Mouse (Mus musculus) midbrain, embryonic 15.5 days (tissue): ENCODE results near the gene Lingo1. TPM values are rescaled to one million over a fixed set of nuclear protein-coding genes. Genes with fewer than 3 reads are reported as not detected.

Experiments used
- ATAC-seq: fragments of 200-750 bp; cut with Nextera tagmentation; replicated peaks from 2 replicates; pipeline ENCODE4 v1.8.0; 2017; ENCODE audit warnings: moderate TSS enrichment
- H3K27ac ChIP-seq: fragments of 300-500 bp; sonication (generic); 2 replicates; pipeline ENCODE4 v1.5.1; 2015; ENCODE audit warnings: mild to moderate bottlenecking, inconsistent platforms
- H3K27me3 ChIP-seq: fragments of 300-500 bp; sonication (generic); replicated peaks from 2 replicates; pipeline ENCODE4 v1.6.1; 2015; ENCODE audit warnings: inconsistent platforms
- H3K36me3 ChIP-seq: fragments of 300-500 bp; sonication (generic); replicated peaks from 2 replicates; pipeline ENCODE4 v1.6.1; 2015; ENCODE audit warnings: inconsistent platforms
- H3K4me1 ChIP-seq: fragments of 300-500 bp; sonication (generic); 2 replicates; pipeline ENCODE4 v1.6.1; 2015; ENCODE audit warnings: inconsistent platforms
- H3K4me2 ChIP-seq: fragments of 300-500 bp; sonication (generic); 2 replicates; pipeline ENCODE4 v1.6.1; 2015; ENCODE audit warnings: inconsistent platforms, mild to moderate bottlenecking, moderate library complexity
- H3K4me3 ChIP-seq: fragments of 300-500 bp; sonication (generic); 2 replicates; pipeline ENCODE4 v1.5.1; 2015; ENCODE audit warnings: mild to moderate bottlenecking, inconsistent platforms
- H3K9ac ChIP-seq: fragments of 300-500 bp; sonication (generic); 2 replicates; pipeline ENCODE4 v1.6.1; 2015; ENCODE audit warnings: mild to moderate bottlenecking, inconsistent platforms
- H3K9me3 ChIP-seq: fragments of 300-500 bp; sonication (generic); 2 replicates; pipeline ENCODE4 v1.6.1; 2016; ENCODE audit warnings: inconsistent platforms
- WGBS: fragments of 180-500 bp; shearing (Covaris S2); methylation state at CpG from one replicate; pipeline ENCODE4 v1.1.7; 2015; ENCODE audit warnings: mixed read lengths; 5-methylcytosine and 5-hydroxymethylcytosine counted together
- polyA plus RNA-seq: library from polyadenylated mRNA; unstranded; fragments of >200 nt; fragmentation: Nextera tagmentation; extraction: Ambion mirVana; gene quantifications from 2 replicates; pipeline ENCODE4 v1.2.1, GENCODE M21; 2015

The Lingo1 gene
- polyA plus RNA-seq, 1 experiment from 2014 or later, result 83.1 TPM

DNA sequence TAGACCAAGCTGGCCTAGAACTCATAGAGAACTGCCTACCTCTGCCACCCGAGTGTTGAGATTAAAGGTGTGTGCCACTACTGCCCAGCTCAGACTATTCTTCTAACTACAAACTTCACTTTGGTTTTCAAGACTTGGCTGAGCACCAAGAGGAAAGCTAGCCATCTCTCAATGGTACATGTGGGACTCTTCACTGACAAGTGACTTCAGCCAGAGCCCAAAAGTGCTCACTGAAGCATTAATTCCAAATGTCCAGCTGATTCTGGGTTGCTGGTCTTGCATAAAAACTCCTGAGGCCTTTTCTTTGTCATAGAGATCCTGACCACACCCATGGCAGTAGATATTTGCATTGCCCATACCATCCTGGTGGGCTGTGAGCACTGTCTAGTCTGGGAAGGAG, 81.9 kb downstream of the Lingo1 start:
- no peak overlapping the region for H3K4me2 ChIP-seq

DNA sequence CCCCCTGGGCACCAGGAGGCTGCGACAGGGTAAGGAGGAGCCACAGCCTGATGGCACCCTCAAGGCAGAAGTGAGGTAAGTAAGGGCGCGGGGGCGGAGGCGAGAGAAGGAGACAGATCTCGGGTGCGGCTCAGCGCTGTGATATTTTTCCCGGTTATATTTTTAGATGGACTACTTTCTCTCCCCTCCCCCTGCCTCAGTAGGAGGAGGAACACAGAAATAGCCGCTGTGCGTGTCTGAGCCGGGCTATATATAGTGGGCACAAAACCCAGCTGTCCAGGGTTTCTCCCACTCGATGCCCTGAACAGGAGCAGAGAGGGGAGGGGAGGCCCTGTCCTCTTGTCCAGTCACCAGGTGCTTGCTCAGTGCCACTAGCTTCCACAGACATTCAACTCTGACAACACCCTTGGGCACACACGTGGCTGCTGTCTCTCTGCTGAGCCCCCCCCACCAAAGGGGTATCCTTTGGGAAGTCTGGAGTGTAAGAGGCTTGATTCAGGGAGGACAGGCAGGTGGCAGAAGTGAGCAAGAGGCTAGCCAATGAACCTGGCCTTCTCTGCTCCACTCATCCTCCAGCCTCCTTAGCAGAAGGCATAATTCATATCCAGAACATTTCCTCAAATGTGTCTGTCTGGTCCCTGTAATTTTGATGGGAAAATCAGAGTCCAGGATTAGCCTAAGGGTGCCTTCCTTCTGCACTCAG, 83.5 kb downstream of the Lingo1 start:
- WGBS, result 78% methylated on average over 14 of the region's 14 CpGs
- no peaks in the 10 kb centered on the region for H3K27me3 ChIP-seq
- no peak overlapping the region for H3K27ac ChIP-seq
- ATAC-seq, result 0 out of 2 replicates have a peak, but pooled peaks have one; percentile 25
- H3K4me3 ChIP-seq, result no peak overlapping the region
- H3K36me3 ChIP-seq, result no peaks in the 10 kb centered on the region
- no peaks in the 10 kb centered on the region for H3K9me3 ChIP-seq
- H3K4me2 ChIP-seq, result no peak overlapping the region
- no peaks in the 10 kb centered on the region for H3K4me1 ChIP-seq
- no peak overlapping the region for H3K9ac ChIP-seq

More for the DNA sequence above, 81.9 kb downstream of the Lingo1 start:
- Histone ChIP-seq H3K4me3 (no peak overlapping the region), H3K9ac (no peak overlapping the region), H3K4me1 (no peaks in the 10 kb centered on the region), H3K36me3 (no peaks in the 10 kb centered on the region), H3K27ac (no peak overlapping the region), H3K27me3 (no peaks in the 10 kb centered on the region), H3K9me3 (no peaks in the 10 kb centered on the region)
- no peak for ATAC-seq
- 78% methylated on average over 1 of the region's 1 CpGs for WGBS

DNA sequence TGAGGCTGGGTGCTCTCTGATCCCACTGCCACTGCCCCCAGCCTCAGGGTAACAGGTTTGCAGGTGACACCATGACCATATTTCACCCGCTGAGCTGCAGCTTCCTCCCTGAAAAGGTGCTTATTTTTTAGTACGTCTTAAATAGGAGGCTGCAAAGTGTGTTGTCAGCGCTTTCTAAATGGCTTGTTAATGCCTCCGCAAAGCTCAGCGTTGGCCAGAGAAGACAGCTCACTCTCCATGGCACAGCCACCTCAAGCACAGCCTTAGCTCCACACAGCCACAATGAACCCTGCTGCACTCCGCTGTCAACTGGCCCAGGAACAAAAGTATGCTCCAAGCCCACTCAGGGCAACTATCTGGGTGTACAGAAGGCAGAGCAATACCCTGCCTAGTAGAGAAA, 85.3 kb downstream of the Lingo1 start:
- no peaks in the 10 kb centered on the region for H3K36me3 ChIP-seq
- H3K27ac ChIP-seq, result no peak overlapping the region
- 77% methylated on average over 6 of the region's 6 CpGs for whole genome bisulfite sequencing
- no peak overlapping the region for H3K4me3 ChIP-seq
- peaks cover 14% of the 10 kb centered on the region for H3K4me1 ChIP-seq
- no peak overlapping the region for H3K9ac ChIP-seq
- ATAC-seq, result no peak
- H3K27me3 ChIP-seq, result no peaks in the 10 kb centered on the region
- H3K4me2 ChIP-seq, result no peak overlapping the region
- no peaks in the 10 kb centered on the region for H3K9me3 ChIP-seq

DNA sequence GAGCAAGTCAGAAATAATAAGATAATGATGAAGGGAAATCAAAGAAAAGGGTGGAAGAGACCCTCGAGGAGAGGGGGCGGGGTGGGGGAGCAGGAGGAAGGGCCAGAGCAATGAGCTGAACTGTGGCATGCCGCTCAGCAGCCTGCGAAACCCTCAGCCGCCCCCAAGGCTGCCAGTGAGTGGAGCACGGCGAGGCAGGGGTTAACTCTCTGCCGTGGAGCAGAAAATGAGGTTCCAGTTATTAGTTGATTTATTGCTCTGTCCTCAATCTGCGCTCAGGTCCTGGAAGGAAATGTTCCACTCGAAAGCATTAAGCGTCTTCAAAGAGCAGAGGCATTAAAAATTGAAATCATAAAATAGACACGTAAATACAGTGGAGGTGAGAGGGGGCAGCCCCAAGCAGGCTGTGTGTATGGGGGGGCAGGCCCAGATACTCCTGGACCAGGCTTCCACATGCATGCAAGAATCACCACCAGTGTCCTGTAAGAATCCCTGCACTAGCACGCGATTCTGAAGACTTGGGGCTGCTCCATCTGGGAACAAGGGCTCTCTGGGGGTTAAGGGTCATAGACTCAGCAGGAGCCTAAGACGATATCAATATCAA, 89.7 kb downstream of the Lingo1 start:
- Histone ChIP-seq H3K4me2 (no peak overlapping the region), H3K27ac (peak overlapping the region; percentile 55), H3K4me1 (peaks cover 15% of the 10 kb centered on the region), H3K27me3 (no peaks in the 10 kb centered on the region), H3K9ac (no peak overlapping the region), H3K9me3 (no peaks in the 10 kb centered on the region), H3K4me3 (no peak overlapping the region), H3K36me3 (no peaks in the 10 kb centered on the region)
- 41% methylated on average over 15 of the region's 15 CpGs for WGBS
- peak; percentile 71 for ATAC-seq

DNA sequence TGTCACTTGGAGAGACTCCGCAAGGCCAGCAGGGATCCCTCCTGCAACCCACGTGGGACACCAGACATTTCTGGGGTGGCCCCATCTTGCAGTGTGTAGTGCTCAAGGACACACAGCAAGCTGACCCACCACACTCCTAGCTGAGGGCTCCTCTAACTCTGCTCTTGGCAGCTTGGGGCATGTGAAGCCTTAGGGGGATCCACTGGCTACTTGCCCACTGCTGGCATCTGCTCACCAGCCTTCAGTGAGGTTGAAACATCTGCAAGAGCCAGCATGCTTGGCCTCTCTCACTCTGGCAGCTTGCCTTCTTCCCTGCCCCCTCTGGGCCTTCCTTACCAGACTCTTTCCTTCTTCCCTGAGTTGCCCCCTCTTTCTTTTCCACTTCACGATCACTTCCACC, 94.9 kb downstream of the Lingo1 start:
- H3K4me1 ChIP-seq, result peaks cover 10% of the 10 kb centered on the region
- no peak overlapping the region for H3K4me2 ChIP-seq
- H3K9me3 ChIP-seq, result no peaks in the 10 kb centered on the region
- H3K9ac ChIP-seq, result no peak overlapping the region
- no peaks in the 10 kb centered on the region for H3K36me3 ChIP-seq
- ATAC-seq, result no peak
- H3K27me3 ChIP-seq, result no peaks in the 10 kb centered on the region
- no peak overlapping the region for H3K27ac ChIP-seq
- no peak overlapping the region for H3K4me3 ChIP-seq
- WGBS, result 57% methylated on average over 3 of the region's 3 CpGs

DNA sequence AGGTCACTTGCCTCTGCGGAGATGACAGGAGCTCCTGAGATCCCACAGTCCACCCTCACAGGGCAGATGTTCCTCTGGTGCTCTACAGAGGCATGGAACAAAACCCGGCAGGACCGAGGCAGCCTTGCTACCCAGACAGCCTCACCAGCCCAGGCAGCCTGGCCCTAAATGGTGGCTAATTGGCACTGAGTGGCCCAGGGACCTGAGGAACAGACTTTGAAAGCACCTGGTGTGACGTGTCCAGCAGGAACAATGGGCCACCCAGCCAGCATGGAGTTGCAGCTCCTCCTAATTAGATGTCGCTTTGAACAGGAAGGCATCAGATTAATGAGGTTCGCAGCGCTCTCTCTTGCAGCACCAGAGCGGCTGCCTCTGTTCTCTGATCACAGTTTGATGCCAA, 95.4 kb downstream of the Lingo1 start:
- H3K36me3 ChIP-seq, result no peaks in the 10 kb centered on the region
- H3K27ac ChIP-seq, result no peak overlapping the region
- H3K9me3 ChIP-seq, result no peaks in the 10 kb centered on the region
- no peaks in the 10 kb centered on the region for H3K27me3 ChIP-seq
- 55% methylated on average over 8 of the region's 8 CpGs for WGBS
- no peak overlapping the region for H3K4me3 ChIP-seq
- no peak overlapping the region for H3K9ac ChIP-seq
- no peak overlapping the region for H3K4me2 ChIP-seq
- ATAC-seq, result no peak
- peaks cover 5% of the 10 kb centered on the region; the same call in 1 of the 2 replicates for H3K4me1 ChIP-seq

DNA sequence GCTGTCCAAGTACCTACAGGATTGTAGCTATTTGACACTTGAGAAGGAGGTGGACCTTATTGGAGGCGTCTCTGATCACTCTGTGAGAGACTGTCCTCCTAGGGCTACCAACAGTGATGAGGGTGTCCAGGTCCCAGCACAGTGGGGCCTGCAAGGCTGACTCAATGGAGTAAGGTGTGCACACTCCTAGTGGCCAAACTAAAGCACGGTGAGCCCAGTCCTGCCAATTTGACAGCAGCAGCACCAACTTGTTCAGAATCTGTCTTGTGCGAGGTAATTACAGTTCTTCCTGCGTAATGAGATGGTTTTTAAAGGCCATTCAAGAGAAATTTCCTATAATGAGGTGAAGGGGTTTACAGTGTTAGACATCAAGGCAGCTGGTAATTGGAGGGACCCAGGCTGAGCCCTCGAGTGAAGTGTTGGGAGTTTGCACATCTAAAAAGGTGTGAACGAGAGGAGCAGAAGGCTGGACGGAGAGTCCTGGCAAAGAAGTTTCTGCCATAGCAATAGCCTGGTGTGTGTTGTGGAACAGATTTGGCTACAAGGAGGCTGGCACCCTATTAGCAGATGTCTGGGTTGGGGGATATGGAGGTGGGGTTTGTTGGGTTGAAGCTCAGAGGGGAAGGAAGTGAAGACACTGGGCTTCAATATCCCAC, 97.4 kb downstream of the Lingo1 start:
- Histone ChIP-seq H3K9ac (no peak overlapping the region), H3K4me2 (no peak overlapping the region), H3K9me3 (no peaks in the 10 kb centered on the region), H3K36me3 (no peaks in the 10 kb centered on the region), H3K27me3 (no peaks in the 10 kb centered on the region), H3K4me3 (no peak overlapping the region), H3K4me1 (0 out of 2 replicates have a peak, but pooled peaks cover 5% of the 10 kb centered on the region), H3K27ac (no peak overlapping the region)
- 77% methylated on average over 7 of the region's 7 CpGs for WGBS
- ATAC-seq, result no peak

DNA sequence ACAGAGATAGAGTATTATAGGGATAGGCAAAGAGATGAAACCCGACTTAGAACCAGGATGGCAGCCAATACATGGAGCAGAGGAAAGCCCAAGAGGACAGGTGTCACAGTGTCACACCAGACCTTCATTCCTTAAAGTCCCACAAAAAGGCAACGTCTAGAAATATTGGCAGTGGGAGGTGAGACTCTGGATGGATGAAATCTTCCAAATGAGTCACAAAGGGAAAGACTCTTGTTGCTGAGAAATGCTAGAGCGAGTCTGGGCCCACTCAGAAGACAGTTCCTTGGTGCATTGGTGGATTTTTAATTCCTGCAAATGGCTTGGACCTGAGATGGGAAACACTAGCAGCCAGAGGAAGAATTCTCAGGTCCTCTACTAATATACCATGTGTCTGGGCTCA, 102.2 kb downstream of the Lingo1 start:
- no peaks in the 10 kb centered on the region for H3K36me3 ChIP-seq
- H3K4me1 ChIP-seq, result 0 out of 2 replicates have a peak, but pooled peaks cover 6% of the 10 kb centered on the region
- no peak overlapping the region for H3K9ac ChIP-seq
- H3K27ac ChIP-seq, result no peak overlapping the region
- no peaks in the 10 kb centered on the region for H3K27me3 ChIP-seq
- 85% methylated on average over 3 of the region's 3 CpGs for WGBS
- H3K9me3 ChIP-seq, result no peaks in the 10 kb centered on the region
- H3K4me2 ChIP-seq, result no peak overlapping the region
- H3K4me3 ChIP-seq, result no peak overlapping the region
- ATAC-seq, result no peak

DNA sequence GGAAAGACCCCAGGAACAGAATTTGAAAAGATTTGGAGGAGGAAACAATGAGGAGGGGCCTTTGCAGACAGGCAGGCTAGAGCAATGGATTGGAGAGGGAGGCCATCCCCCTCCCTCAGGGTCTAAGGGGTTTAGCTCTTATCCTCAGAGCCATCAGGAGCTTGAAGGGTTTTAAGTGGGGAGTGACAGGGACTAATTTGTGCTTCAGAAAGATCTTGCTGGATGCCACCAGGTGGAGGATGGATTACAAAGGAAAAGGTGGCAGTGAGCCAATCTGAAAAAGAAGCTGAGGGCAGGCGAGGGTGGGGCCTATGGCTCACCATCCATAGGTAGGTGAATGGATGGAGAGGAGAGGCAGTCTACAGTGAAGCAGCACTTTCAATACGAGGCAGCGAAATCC, 105.0 kb downstream of the Lingo1 start:
- no peaks in the 10 kb centered on the region for H3K9me3 ChIP-seq
- H3K9ac ChIP-seq, result no peak overlapping the region
- WGBS, result 74% methylated on average over 3 of the region's 3 CpGs
- H3K27ac ChIP-seq, result no peak overlapping the region
- ATAC-seq, result no peak
- no peaks in the 10 kb centered on the region for H3K27me3 ChIP-seq
- peaks cover 15% of the 10 kb centered on the region for H3K4me1 ChIP-seq
- no peak overlapping the region for H3K4me2 ChIP-seq
- no peak overlapping the region for H3K4me3 ChIP-seq
- no peaks in the 10 kb centered on the region for H3K36me3 ChIP-seq

DNA sequence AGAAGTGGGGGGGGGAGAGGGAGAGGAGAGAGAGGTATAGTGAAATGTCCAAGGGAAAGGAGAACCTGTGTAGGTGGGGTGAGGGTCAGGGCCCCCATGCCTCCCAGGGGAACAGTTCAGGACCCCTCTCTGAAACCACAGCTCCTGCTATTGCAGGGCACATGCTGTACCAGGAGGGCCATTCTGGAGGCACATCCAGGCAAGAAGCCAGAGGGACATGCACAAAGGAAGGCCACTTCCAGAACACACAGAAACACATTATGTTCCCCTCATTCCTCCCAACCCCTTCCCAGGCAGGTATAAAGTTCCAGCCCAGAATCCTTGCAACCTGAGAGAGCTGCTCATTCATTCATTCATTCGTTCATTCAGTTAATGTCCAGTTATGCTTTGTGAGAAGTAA, 105.6 kb downstream of the Lingo1 start:
- ATAC-seq, result no peak
- Histone ChIP-seq H3K9me3 (no peaks in the 10 kb centered on the region), H3K4me2 (no peak overlapping the region), H3K27me3 (no peaks in the 10 kb centered on the region), H3K4me3 (no peak overlapping the region), H3K27ac (no peak overlapping the region), H3K36me3 (no peaks in the 10 kb centered on the region), H3K4me1 (peaks cover 18% of the 10 kb centered on the region), H3K9ac (no peak overlapping the region)
- WGBS, result 46% methylated on average over 1 of the region's 1 CpGs

DNA sequence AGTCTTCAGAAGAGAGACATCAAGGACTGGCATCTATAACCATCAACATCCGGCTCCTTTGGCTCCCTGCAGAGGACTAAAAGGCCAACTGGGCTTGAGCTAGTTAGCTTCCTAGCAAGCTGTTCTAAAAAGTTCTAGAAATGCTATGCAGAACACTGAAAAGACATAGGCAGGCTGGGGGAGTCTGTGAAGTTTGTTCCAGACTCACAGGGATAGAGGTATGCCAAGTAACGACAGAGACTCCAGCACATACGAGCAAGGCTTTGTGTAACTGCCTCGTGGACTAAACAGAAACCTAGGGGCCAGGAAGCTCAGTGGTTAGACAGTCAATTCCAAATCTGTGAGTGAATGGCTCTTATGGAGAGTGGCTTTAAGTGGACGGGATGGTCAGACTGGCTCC, 108.8 kb downstream of the Lingo1 start:
- Histone ChIP-seq H3K9me3 (no peaks in the 10 kb centered on the region), H3K4me2 (no peak overlapping the region), H3K9ac (no peak overlapping the region), H3K27ac (no peak overlapping the region), H3K4me1 (peaks cover 23% of the 10 kb centered on the region), H3K36me3 (no peaks in the 10 kb centered on the region), H3K4me3 (no peak overlapping the region), H3K27me3 (no peaks in the 10 kb centered on the region)
- no peak for ATAC-seq
- WGBS, result 84% methylated on average over 5 of the region's 5 CpGs

DNA sequence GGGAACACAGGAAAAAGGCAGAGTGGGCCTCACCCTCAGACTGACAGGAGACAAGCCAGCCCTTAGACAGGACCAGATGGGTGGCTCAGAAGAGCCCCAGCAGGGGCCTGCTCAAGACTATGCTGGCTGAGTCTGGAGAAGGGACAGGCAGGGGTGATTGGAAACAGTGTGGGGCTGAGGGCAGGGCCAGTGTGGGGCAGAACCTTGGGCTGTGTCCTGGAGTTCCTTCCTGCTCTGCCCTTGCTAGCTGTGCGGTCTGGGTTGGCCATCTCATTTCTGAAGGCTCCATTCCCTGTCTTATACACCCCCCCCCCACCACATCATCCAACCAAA, 109.2 kb downstream of the Lingo1 start:
- Histone ChIP-seq H3K9ac (peak overlapping the region; percentile 15; the same call in 1 of the 2 replicates), H3K4me2 (no peak overlapping the region), H3K27ac (peak overlapping the region; percentile 65), H3K36me3 (no peaks in the 10 kb centered on the region), H3K9me3 (no peaks in the 10 kb centered on the region), H3K27me3 (no peaks in the 10 kb centered on the region), H3K4me3 (no peak overlapping the region), H3K4me1 (peaks cover 23% of the 10 kb centered on the region)
- ATAC-seq, result 0 out of 2 replicates have a peak, but pooled peaks have one; percentile 34
- 71% methylated on average over 1 of the region's 1 CpGs for WGBS
